Mouse (Mus musculus) embryonic facial prominence, embryonic 11.5 days (tissue): Measurements from ENCODE around the gene BC117090. TPM values are rescaled to one million over a fixed set of nuclear protein-coding genes. Genes with fewer than 3 reads are reported as not detected.

Experiments used
- polyA plus RNA-seq: library from polyadenylated mRNA; unstranded; fragments of >200 nt; fragmentation: Nextera tagmentation; extraction: Ambion mirVana; gene quantifications from 2 replicates; pipeline ENCODE4 v1.2.1, GENCODE M21; 2014

The BC117090 gene
- polyA plus RNA-seq, 1 experiment from 2014 or later = not detected

Other genes with a start within 250 kb of the BC117090 start
- gene Csta1, start 203.1 kb downstream of the BC117090 start, polyA plus RNA-seq = not detected in 2 replicates
- not detected in 2 replicates for gene Stfa2l1, start 177.5 kb downstream of the BC117090 start, polyA plus RNA-seq
- 1.6 and 2.3 TPM in 2 replicates for gene Gm5483, start 150.1 kb downstream of the BC117090 start, polyA plus RNA-seq
- gene Gm5416, start 123.9 kb downstream of the BC117090 start, polyA plus RNA-seq = not detected in 2 replicates
- not detected in 2 replicates for gene 2010005H15Rik, start 112.9 kb downstream of the BC117090 start, polyA plus RNA-seq
- gene Stfa1, start 57.4 kb downstream of the BC117090 start, polyA plus RNA-seq = 4.0 and 5.5 TPM in 2 replicates
- 3.7 and 4.2 TPM in 2 replicates for gene BC100530, start 33.4 kb upstream of the BC117090 start, polyA plus RNA-seq
- not detected in 2 replicates for gene Stfa2, start 74.1 kb upstream of the BC117090 start, polyA plus RNA-seq
- gene Stfa3, start 121.1 kb upstream of the BC117090 start, polyA plus RNA-seq = 0.82 and 1.4 TPM in 2 replicates
- gene Casr, start 227.8 kb upstream of the BC117090 start, polyA plus RNA-seq = 0.33 and 0.39 TPM in 2 replicates